8 mouse cellular contexts compared by ENCODE assay signal in the genomic region with DNA sequence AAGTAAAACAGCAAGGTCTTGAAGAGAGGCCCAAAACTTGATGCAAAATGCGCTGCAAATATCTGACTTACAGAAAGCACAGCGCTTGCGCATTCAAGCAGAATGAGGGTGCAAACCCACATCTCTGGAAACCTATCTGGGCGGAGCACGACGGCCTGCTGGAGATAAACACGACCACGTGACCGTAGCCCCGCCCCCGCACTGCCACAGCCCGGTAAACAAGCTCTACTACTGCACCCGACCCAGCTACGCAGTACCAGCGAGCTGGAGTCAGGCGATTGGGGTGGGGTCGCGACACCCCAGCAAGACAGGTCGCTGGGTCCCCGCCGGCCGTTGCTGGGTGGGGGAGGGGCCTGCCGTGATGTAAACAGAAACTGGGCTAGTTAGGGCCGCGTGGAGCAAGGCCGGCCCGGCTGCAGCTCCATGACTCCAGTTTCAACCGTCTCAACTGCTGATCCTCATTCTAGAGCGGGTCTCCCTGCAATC. TPM values are rescaled to one million over a fixed set of nuclear protein-coding genes. Genes with fewer than 3 reads are reported as not detected.
DNase-seq lines count a peak whose midpoint lies in the region; ATAC-seq and TF ChIP-seq lines count a peak whose summit lies in the region.

No protein-coding gene starts in this region.

- peak overlapping the region; percentile 21; the same call in 1 of the 2 replicates for H3K27ac ChIP-seq in forebrain, embryonic 12.5 days
- peak overlapping the region; percentile 80 for H3K27ac ChIP-seq in heart, postnatal 0 days (ENCODE audit: low read depth)
- H3K27ac ChIP-seq in liver, embryonic 15.5 days (replicated peaks), result peak overlapping the region; percentile 94
- H3K27ac ChIP-seq in neural tube, embryonic 11.5 days (ENCODE audit: low read depth, low read length), result no peak overlapping the region
- H3K27ac ChIP-seq in stomach, embryonic 16.5 days (ENCODE audit: low read length), result peak overlapping the region; percentile 77

- H3K4me3 ChIP-seq in E14TG2a.4 (replicated peaks; ENCODE audit: low read length), result peak overlapping the region; percentile 87
- peak overlapping the region; percentile 59 for H3K4me3 ChIP-seq in forebrain, embryonic 12.5 days (replicated peaks)
- H3K4me3 ChIP-seq in heart, postnatal 0 days (ENCODE audit: low read depth, low read length), result peak overlapping the region; percentile 63
- H3K4me3 ChIP-seq in liver, embryonic 15.5 days (replicated peaks), result peak overlapping the region; percentile 66
- peak overlapping the region; percentile 33 for H3K4me3 ChIP-seq in neural tube, embryonic 11.5 days (ENCODE audit: low read depth, low read length)
- peak overlapping the region; percentile 65 for H3K4me3 ChIP-seq in stomach, embryonic 16.5 days (replicated peaks; ENCODE audit: low read length)

- TF ChIP-seq EP300 in heart, postnatal 0 days (IDR thresholded peaks at IDR 0.05; ENCODE audit: low read depth), result 0 out of 2 replicates have a peak, but pooled peaks have one; percentile 29

- ATAC-seq in cerebellum, adult (ENCODE audit: insufficient number of reproducible peaks, low FRiP score, low TSS enrichment), result peak; percentile 63; the same call in 1 of the 2 replicates
- ATAC-seq in forebrain, embryonic 12.5 days (ENCODE audit: low FRiP score), result peak; percentile 86
- peak; percentile 85 for ATAC-seq in heart, postnatal 0 days (ENCODE audit: insufficient read depth, low read depth)
- peak; percentile 91 for ATAC-seq in liver, embryonic 15.5 days (ENCODE audit: insufficient read depth)
- 0 out of 2 replicates have a peak, but pooled peaks have one; percentile 53 for ATAC-seq in neural tube, embryonic 11.5 days (ENCODE audit: insufficient read depth, low FRiP score, low TSS enrichment)
- peak; percentile 86 for ATAC-seq in stomach, embryonic 16.5 days (ENCODE audit: insufficient read depth, low FRiP score)

- peak overlapping the region; percentile 63 for H3K9ac ChIP-seq in forebrain, embryonic 12.5 days
- peak overlapping the region; percentile 80 for H3K9ac ChIP-seq in heart, postnatal 0 days (replicated peaks; ENCODE audit: low read depth, low read length)
- peak overlapping the region; percentile 75 for H3K9ac ChIP-seq in liver, embryonic 15.5 days
- H3K9ac ChIP-seq in neural tube, embryonic 11.5 days (ENCODE audit: low read length), result peak overlapping the region; percentile 35
- peak overlapping the region; percentile 76 for H3K9ac ChIP-seq in stomach, embryonic 16.5 days (ENCODE audit: low read length)

- peaks cover 76% of the 10 kb centered on the region for H3K36me3 ChIP-seq in E14TG2a.4 (ENCODE audit: insufficient read depth, low read length)
- no peaks in the 10 kb centered on the region for H3K36me3 ChIP-seq in forebrain, embryonic 12.5 days (replicated peaks)
- H3K36me3 ChIP-seq in heart, postnatal 0 days (replicated peaks; ENCODE audit: control insufficient read depth, insufficient read depth, low read length), result no peaks in the 10 kb centered on the region
- no peaks in the 10 kb centered on the region for H3K36me3 ChIP-seq in liver, embryonic 15.5 days (replicated peaks)
- H3K36me3 ChIP-seq in neural tube, embryonic 11.5 days (ENCODE audit: control insufficient read depth, insufficient read depth, low read length), result no peaks in the 10 kb centered on the region
- no peaks in the 10 kb centered on the region for H3K36me3 ChIP-seq in stomach, embryonic 16.5 days (ENCODE audit: control insufficient read depth, insufficient read depth, low read length)

- TF ChIP-seq CTCF in E14TG2a.4 (conservative IDR thresholded peaks at IDR 0.05; ENCODE audit: low read length), result no peak
- no peak for TF ChIP-seq CTCF in heart, postnatal 0 days (IDR thresholded peaks at IDR 0.05; ENCODE audit: low read depth)

- H3K4me2 ChIP-seq in forebrain, embryonic 12.5 days, result peak overlapping the region; percentile 80
- peak overlapping the region; percentile 80 for H3K4me2 ChIP-seq in heart, postnatal 0 days (ENCODE audit: low read depth, low read length)
- peak overlapping the region; percentile 81 for H3K4me2 ChIP-seq in liver, embryonic 15.5 days
- peak overlapping the region; percentile 44 for H3K4me2 ChIP-seq in neural tube, embryonic 11.5 days (ENCODE audit: low read depth)
- peak overlapping the region; percentile 90 for H3K4me2 ChIP-seq in stomach, embryonic 16.5 days (ENCODE audit: low read depth, low read length)

- DNase-seq in heart, postnatal 0 days (ENCODE audit: low spot score), result peak; percentile 74
- DNase-seq in kidney, postnatal 4 days, result peak; percentile 97
- peak; percentile 78 for DNase-seq in neural tube, embryonic 11.5 days (ENCODE audit: low spot score)

- no peaks in the 10 kb centered on the region for H3K9me3 ChIP-seq in E14TG2a.4 (ENCODE audit: low read length)
- H3K9me3 ChIP-seq in forebrain, embryonic 12.5 days, result no peaks in the 10 kb centered on the region
- no peaks in the 10 kb centered on the region for H3K9me3 ChIP-seq in heart, postnatal 0 days (replicated peaks; ENCODE audit: control insufficient read depth, low read length)
- H3K9me3 ChIP-seq in liver, embryonic 15.5 days (replicated peaks), result no peaks in the 10 kb centered on the region
- H3K9me3 ChIP-seq in neural tube, embryonic 11.5 days (ENCODE audit: control insufficient read depth, low read length), result no peaks in the 10 kb centered on the region
- no peaks in the 10 kb centered on the region for H3K9me3 ChIP-seq in stomach, embryonic 16.5 days (replicated peaks; ENCODE audit: control insufficient read depth, low read length)

- under 1% methylated on average over 29 of the region's 29 CpGs for WGBS in forebrain, embryonic 12.5 days
- WGBS in heart, postnatal 0 days, result 0% methylated on average over 29 of the region's 29 CpGs
- WGBS in liver, embryonic 15.5 days (ENCODE audit: insufficient replicate concordance), result under 1% methylated on average over 29 of the region's 29 CpGs
- 1% methylated on average over 29 of the region's 29 CpGs for WGBS in neural tube, embryonic 11.5 days
- WGBS in stomach, embryonic 16.5 days, result under 1% methylated on average over 29 of the region's 29 CpGs

- H3K4me1 ChIP-seq in E14TG2a.4 (replicated peaks; ENCODE audit: low read depth, low read length), result peaks cover 72% of the 10 kb centered on the region
- peaks cover 27% of the 10 kb centered on the region for H3K4me1 ChIP-seq in forebrain, embryonic 12.5 days
- H3K4me1 ChIP-seq in heart, postnatal 0 days (ENCODE audit: control insufficient read depth, insufficient read depth), result peaks cover 16% of the 10 kb centered on the region
- peaks cover 44% of the 10 kb centered on the region for H3K4me1 ChIP-seq in liver, embryonic 15.5 days (replicated peaks)
- no peaks in the 10 kb centered on the region for H3K4me1 ChIP-seq in neural tube, embryonic 11.5 days (ENCODE audit: control insufficient read depth, insufficient read depth, low read length)
- H3K4me1 ChIP-seq in stomach, embryonic 16.5 days (ENCODE audit: control insufficient read depth, insufficient read depth, low read length), result peaks cover 12% of the 10 kb centered on the region

- no peaks in the 10 kb centered on the region for H3K27me3 ChIP-seq in E14TG2a.4 (ENCODE audit: insufficient read depth, low read length)
- H3K27me3 ChIP-seq in forebrain, embryonic 12.5 days, result peaks cover 24% of the 10 kb centered on the region
- peaks cover 6% of the 10 kb centered on the region for H3K27me3 ChIP-seq in heart, postnatal 0 days (ENCODE audit: control insufficient read depth, insufficient read depth, low read length)
- peaks cover 22% of the 10 kb centered on the region for H3K27me3 ChIP-seq in liver, embryonic 15.5 days
- H3K27me3 ChIP-seq in neural tube, embryonic 11.5 days (ENCODE audit: control insufficient read depth, insufficient read depth, low read length), result peaks cover 18% of the 10 kb centered on the region
- H3K27me3 ChIP-seq in stomach, embryonic 16.5 days (ENCODE audit: control insufficient read depth, insufficient read depth, low read length), result peaks cover 1% of the 10 kb centered on the region; the same call in 1 of the 2 replicates

RNA-seq across cellular contexts. Expression of a gene that starts 36.2 kb away (rescaled TPM):
- 7.4 and 8.4 TPM in 2 replicates for polyA plus RNA-seq in forebrain, embryonic 12.5 days (2016; fragmentation: Nextera tagmentation; extraction: Ambion mirVana)
- total RNA-seq in heart, postnatal 0 days (2014; rRNA removed; ENCODE audit: low replicate concordance), result 2.3 and 5.1 TPM in 2 replicates
- 6.3 and 6.6 TPM in 2 replicates for polyA plus RNA-seq in heart, postnatal 0 days (2015; fragmentation: Nextera tagmentation; extraction: Ambion mirVana)
- polyA plus RNA-seq in liver, embryonic 15.5 days (2015; fragmentation: Nextera tagmentation; extraction: Ambion mirVana), result 33.5 and 34.5 TPM in 2 replicates
- 5.4 and 7.3 TPM in 2 replicates for polyA plus RNA-seq in neural tube, embryonic 11.5 days (2014; fragmentation: Nextera tagmentation; extraction: Ambion mirVana)
- 31.5 and 31.9 TPM in 2 replicates for polyA plus RNA-seq in stomach, embryonic 16.5 days (2015; fragmentation: Nextera tagmentation; extraction: Ambion mirVana)

RNA-seq across cellular contexts. Expression of a gene that starts 43.2 kb away (rescaled TPM):
- 3.3 and 3.6 TPM in 2 replicates for polyA plus RNA-seq in forebrain, embryonic 12.5 days (2016; fragmentation: Nextera tagmentation; extraction: Ambion mirVana)
- 0.50 and 2.1 TPM in 2 replicates for total RNA-seq in heart, postnatal 0 days (2014; rRNA removed; ENCODE audit: low replicate concordance)
- 0.82 and 1.0 TPM in 2 replicates for polyA plus RNA-seq in heart, postnatal 0 days (2015; fragmentation: Nextera tagmentation; extraction: Ambion mirVana)
- polyA plus RNA-seq in liver, embryonic 15.5 days (2015; fragmentation: Nextera tagmentation; extraction: Ambion mirVana), result 0.97 and 1.4 TPM in 2 replicates
- 1.3 and 1.8 TPM in 2 replicates for polyA plus RNA-seq in neural tube, embryonic 11.5 days (2014; fragmentation: Nextera tagmentation; extraction: Ambion mirVana)
- polyA plus RNA-seq in stomach, embryonic 16.5 days (2015; fragmentation: Nextera tagmentation; extraction: Ambion mirVana), result 5.7 and 6.9 TPM in 2 replicates

Comparison
In these comparisons a context has a peak if more than half of its experiments do, and no peak if none do; other contexts are left out.
1. H3K4me3 ChIP-seq: peak in every context shown above with its lines; median percentile 87 in E14TG2a.4; 66 in liver, embryonic 15.5 days; 65 in stomach, embryonic 16.5 days; 63 in heart, postnatal 0 days; 59 in forebrain, embryonic 12.5 days; 33 in neural tube, embryonic 11.5 days.